Mouse (Mus musculus): ENCODE results near the gene Epn2. TPM values are rescaled to one million over a fixed set of nuclear protein-coding genes. Genes with fewer than 3 reads are reported as not detected.

The Epn2 gene
- polyA plus RNA-seq, 1 experiment from 2014 or later, result 17.8 TPM

GRCm38 (mm10) chr11:61546452-61546851 is 33.0 kb downstream of the Epn2 start:
- WGBS, result 80% methylated on average over 10 of the region's 10 CpGs
- H3K9ac ChIP-seq (ENCODE audit: low read length), result no peak overlapping the region
- ATAC-seq (ENCODE audit: low FRiP score, low TSS enrichment) (no peak), DNase-seq (ENCODE audit: low spot score) (no peak)
- H3K4me3 ChIP-seq (ENCODE audit: low read depth, low read length), result no peak overlapping the region
- TF ChIP-seq CTCF (IDR thresholded peaks at IDR 0.05; ENCODE audit: low read depth) (no peak), EP300 (optimal IDR thresholded peaks at IDR 0.05) (no peak)
- no peaks in the 10 kb centered on the region for H3K9me3 ChIP-seq (ENCODE audit: control insufficient read depth, low read length)
- no peaks in the 10 kb centered on the region for H3K4me1 ChIP-seq (replicated peaks; ENCODE audit: control insufficient read depth, insufficient read depth)
- no peak overlapping the region for H3K4me2 ChIP-seq (replicated peaks; ENCODE audit: low read depth)
- no peaks in the 10 kb centered on the region for H3K27me3 ChIP-seq (ENCODE audit: control insufficient read depth, insufficient read depth, low read length)
- peaks cover 6% of the 10 kb centered on the region for H3K36me3 ChIP-seq (ENCODE audit: control insufficient read depth, insufficient read depth, low read length)
- no peak overlapping the region for H3K27ac ChIP-seq (replicated peaks)

- H3K27ac ChIP-seq (replicated peaks), result no peak overlapping the region
- H3K36me3 ChIP-seq (ENCODE audit: control insufficient read depth, insufficient read depth, low read length), result peaks cover 8% of the 10 kb centered on the region
- ATAC-seq (ENCODE audit: low FRiP score, low TSS enrichment) (no peak), DNase-seq (ENCODE audit: low spot score) (no peak)
- no peak overlapping the region for H3K9ac ChIP-seq (ENCODE audit: low read length)
- H3K4me1 ChIP-seq (replicated peaks; ENCODE audit: control insufficient read depth, insufficient read depth), result no peaks in the 10 kb centered on the region
- no peak overlapping the region for H3K4me3 ChIP-seq (ENCODE audit: low read depth, low read length)
- H3K9me3 ChIP-seq (ENCODE audit: control insufficient read depth, low read length), result no peaks in the 10 kb centered on the region
- H3K4me2 ChIP-seq (replicated peaks; ENCODE audit: low read depth), result no peak overlapping the region
- 94% methylated on average over 2 of the region's 2 CpGs for WGBS
- TF ChIP-seq CTCF (IDR thresholded peaks at IDR 0.05; ENCODE audit: low read depth), result no peak
- TF ChIP-seq EP300 (optimal IDR thresholded peaks at IDR 0.05), result no peak
- no peaks in the 10 kb centered on the region for H3K27me3 ChIP-seq (ENCODE audit: control insufficient read depth, insufficient read depth, low read length)
Observed at GRCm38 (mm10) chr11:61545586-61545985, 33.9 kb downstream of the Epn2 start.

- no peak for TF ChIP-seq CTCF (IDR thresholded peaks at IDR 0.05; ENCODE audit: low read depth)
- TF ChIP-seq EP300 (optimal IDR thresholded peaks at IDR 0.05), result no peak
- Histone ChIP-seq H3K9ac (ENCODE audit: low read length) (no peak overlapping the region), H3K27me3 (ENCODE audit: control insufficient read depth, insufficient read depth, low read length) (no peaks in the 10 kb centered on the region), H3K36me3 (ENCODE audit: control insufficient read depth, insufficient read depth, low read length) (peaks cover 6% of the 10 kb centered on the region), H3K4me3 (ENCODE audit: low read depth, low read length) (no peak overlapping the region), H3K4me2 (replicated peaks; ENCODE audit: low read depth) (no peak overlapping the region), H3K4me1 (replicated peaks; ENCODE audit: control insufficient read depth, insufficient read depth) (no peaks in the 10 kb centered on the region), H3K27ac (replicated peaks) (no peak overlapping the region), H3K9me3 (ENCODE audit: control insufficient read depth, low read length) (no peaks in the 10 kb centered on the region)
- DNase-seq (ENCODE audit: low spot score), result no peak
- no peak for ATAC-seq (ENCODE audit: low FRiP score, low TSS enrichment)
- WGBS, result 72% methylated on average over 2 of the region's 2 CpGs
Observed at GRCm38 (mm10) chr11:61541106-61541505, 38.4 kb downstream of the Epn2 start.

GRCm38 (mm10) chr11:61540642-61541041 is 38.8 kb downstream of the Epn2 start:
- H3K27ac ChIP-seq (replicated peaks), result no peak overlapping the region
- peaks cover 2% of the 10 kb centered on the region for H3K36me3 ChIP-seq (ENCODE audit: control insufficient read depth, insufficient read depth, low read length)
- no peaks in the 10 kb centered on the region for H3K4me1 ChIP-seq (replicated peaks; ENCODE audit: control insufficient read depth, insufficient read depth)
- H3K4me3 ChIP-seq (ENCODE audit: low read depth, low read length), result no peak overlapping the region
- no peaks in the 10 kb centered on the region for H3K27me3 ChIP-seq (ENCODE audit: control insufficient read depth, insufficient read depth, low read length)
- no peak for DNase-seq (ENCODE audit: low spot score)
- WGBS, result 76% methylated on average over 7 of the region's 7 CpGs
- no peak overlapping the region for H3K4me2 ChIP-seq (replicated peaks; ENCODE audit: low read depth)
- no peak for TF ChIP-seq CTCF (IDR thresholded peaks at IDR 0.05; ENCODE audit: low read depth)
- TF ChIP-seq EP300 (optimal IDR thresholded peaks at IDR 0.05), result no peak
- H3K9ac ChIP-seq (ENCODE audit: low read length), result no peak overlapping the region
- ATAC-seq (ENCODE audit: low FRiP score, low TSS enrichment), result no peak
- H3K9me3 ChIP-seq (ENCODE audit: control insufficient read depth, low read length), result no peaks in the 10 kb centered on the region

GRCm38 (mm10) chr11:61537362-61537761 is 42.1 kb downstream of the Epn2 start:
- DNase-seq (ENCODE audit: low spot score), result no peak
- no peak overlapping the region for H3K4me2 ChIP-seq (replicated peaks; ENCODE audit: low read depth)
- WGBS, result 73% methylated on average over 3 of the region's 3 CpGs

GRCm38 (mm10) chr11:61536952-61537351 is 42.5 kb downstream of the Epn2 start:
- ATAC-seq (ENCODE audit: low FRiP score, low TSS enrichment), result no peak

More at GRCm38 (mm10) chr11:61537362-61537761, 42.1 kb downstream of the Epn2 start:
- H3K27ac ChIP-seq (replicated peaks), result no peak overlapping the region
- 0 out of 2 replicates have a peak, but pooled peaks cover 2% of the 10 kb centered on the region for H3K36me3 ChIP-seq (ENCODE audit: control insufficient read depth, insufficient read depth, low read length)
- H3K27me3 ChIP-seq (ENCODE audit: control insufficient read depth, insufficient read depth, low read length), result no peaks in the 10 kb centered on the region
- no peak for ATAC-seq (ENCODE audit: low FRiP score, low TSS enrichment)
- H3K4me1 ChIP-seq (replicated peaks; ENCODE audit: control insufficient read depth, insufficient read depth), result no peaks in the 10 kb centered on the region
- H3K9me3 ChIP-seq (ENCODE audit: control insufficient read depth, low read length), result no peaks in the 10 kb centered on the region
- no peak overlapping the region for H3K4me3 ChIP-seq (ENCODE audit: low read depth, low read length)
- TF ChIP-seq CTCF (IDR thresholded peaks at IDR 0.05; ENCODE audit: low read depth) (no peak), EP300 (optimal IDR thresholded peaks at IDR 0.05) (no peak)
- no peak overlapping the region for H3K9ac ChIP-seq (ENCODE audit: low read length)

More at GRCm38 (mm10) chr11:61536952-61537351, 42.5 kb downstream of the Epn2 start:
- no peak overlapping the region for H3K4me3 ChIP-seq (ENCODE audit: low read depth, low read length)
- no peak overlapping the region for H3K27ac ChIP-seq (replicated peaks)
- no peak overlapping the region for H3K9ac ChIP-seq (ENCODE audit: low read length)
- H3K9me3 ChIP-seq (ENCODE audit: control insufficient read depth, low read length), result no peaks in the 10 kb centered on the region
- H3K36me3 ChIP-seq (ENCODE audit: control insufficient read depth, insufficient read depth, low read length), result 0 out of 2 replicates have a peak, but pooled peaks cover 2% of the 10 kb centered on the region
- TF ChIP-seq EP300 (optimal IDR thresholded peaks at IDR 0.05) (no peak), CTCF (IDR thresholded peaks at IDR 0.05; ENCODE audit: low read depth) (no peak)
- H3K4me1 ChIP-seq (replicated peaks; ENCODE audit: control insufficient read depth, insufficient read depth), result no peaks in the 10 kb centered on the region
- no peak for DNase-seq (ENCODE audit: low spot score)
- WGBS, result 47% methylated on average over 3 of the region's 3 CpGs
- no peak overlapping the region for H3K4me2 ChIP-seq (replicated peaks; ENCODE audit: low read depth)
- H3K27me3 ChIP-seq (ENCODE audit: control insufficient read depth, insufficient read depth, low read length), result no peaks in the 10 kb centered on the region

Data from stomach, postnatal 0 days (tissue).